Mouse (Mus musculus) erythroblast, embryonic 14.5 days (primary cell): ENCODE measurements at regions not wholly inside any gene's neighbourhood (a gene's known extent, or its start where the extent isn't known, plus 50 kb on each side); places are given as distances from the start of the nearest gene placed in this dataset.

Experiments used
- GATA1 ChIP-seq: IDR thresholded peaks from 2 replicates; pipeline ENCODE4 v1.6.1; 2012; ENCODE audit warnings: low read length, inconsistent platforms, mixed read lengths
- TAL1 ChIP-seq: IDR thresholded peaks from 3 replicates; pipeline ENCODE4 v1.6.1; 2012; ENCODE audit warnings: low read length, inconsistent platforms, mixed read lengths

DNA sequence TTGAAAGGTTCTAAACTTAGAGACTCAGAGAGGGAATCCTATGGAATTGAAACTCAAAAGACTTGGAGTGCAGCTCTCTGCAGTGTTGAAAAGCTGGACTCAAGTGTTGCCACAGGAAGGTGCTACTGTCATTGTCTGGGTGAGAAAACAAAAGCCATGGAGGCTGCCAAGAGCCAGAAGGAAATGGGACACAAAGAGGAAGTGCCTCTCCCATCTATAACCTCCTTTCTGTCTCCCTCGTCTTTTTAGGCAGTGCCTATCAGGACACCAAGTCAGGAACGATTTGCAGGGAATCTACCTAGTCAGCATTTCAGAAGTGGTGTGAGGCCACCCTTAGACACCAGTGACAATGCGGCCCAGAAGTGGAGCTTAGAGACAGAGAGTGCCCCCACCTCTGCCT lies 138.5 kb upstream of the Slco3a1 start:
- TF ChIP-seq TAL1 (no peak), GATA1 (no peak)
